Mouse (Mus musculus) limb, embryonic 13.5 days (tissue): ENCODE data around the gene Plpp4. TPM values are rescaled to one million over a fixed set of nuclear protein-coding genes. Genes with fewer than 3 reads are reported as not detected.

Source experiments
- ATAC-seq: fragments of 200-750 bp; cut with Nextera tagmentation; 2 replicates; pipeline ENCODE4 v1.8.0; 2017; ENCODE audit warnings: low read depth, moderate number of reproducible peaks, moderate TSS enrichment; ENCODE audit not compliant: low FRiP score
- H3K27ac ChIP-seq: fragments of 300-500 bp; sonication (generic); 2 replicates; pipeline ENCODE4 v1.5.1; 2015; ENCODE audit warnings: inconsistent platforms, mild to moderate bottlenecking, moderate library complexity
- H3K27me3 ChIP-seq: fragments of 300-500 bp; sonication (generic); 2 replicates; pipeline ENCODE4 v1.6.1; 2015; ENCODE audit warnings: mild to moderate bottlenecking, inconsistent platforms
- H3K36me3 ChIP-seq: fragments of 300-500 bp; sonication (generic); 2 replicates; pipeline ENCODE4 v1.6.1; 2015; ENCODE audit warnings: inconsistent platforms, mild to moderate bottlenecking, moderate library complexity
- H3K4me1 ChIP-seq: fragments of 300-500 bp; sonication (generic); 2 replicates; pipeline ENCODE4 v1.6.1; 2015; ENCODE audit warnings: inconsistent platforms
- H3K4me2 ChIP-seq: fragments of 300-500 bp; sonication (generic); replicated peaks from 2 replicates; pipeline ENCODE4 v1.6.1; 2015; ENCODE audit warnings: inconsistent platforms, mild to moderate bottlenecking, moderate library complexity
- H3K4me3 ChIP-seq: fragments of 300-500 bp; sonication (generic); 2 replicates; pipeline ENCODE4 v1.5.1; 2015; ENCODE audit warnings: moderate library complexity, mild to moderate bottlenecking, inconsistent platforms
- H3K9ac ChIP-seq: fragments of 300-500 bp; sonication (generic); 2 replicates; pipeline ENCODE4 v1.6.1; 2015; ENCODE audit warnings: mild to moderate bottlenecking, inconsistent platforms
- H3K9me3 ChIP-seq: fragments of 300-500 bp; sonication (generic); 2 replicates; pipeline ENCODE4 v1.6.1; 2016; ENCODE audit warnings: inconsistent platforms
- WGBS: fragments of 180-500 bp; shearing (Covaris S2); methylation state at CpG from one replicate; pipeline ENCODE4 v1.1.7; 2015; 5-methylcytosine and 5-hydroxymethylcytosine counted together
- polyA plus RNA-seq: library from polyadenylated mRNA; unstranded; fragments of >200 nt; fragmentation: Nextera tagmentation; extraction: Ambion mirVana; gene quantifications from 2 replicates; pipeline ENCODE4 v1.2.1, GENCODE M21; 2015

The Plpp4 gene
- polyA plus RNA-seq, 1 experiment from 2014 or later: 1.4 TPM

DNA sequence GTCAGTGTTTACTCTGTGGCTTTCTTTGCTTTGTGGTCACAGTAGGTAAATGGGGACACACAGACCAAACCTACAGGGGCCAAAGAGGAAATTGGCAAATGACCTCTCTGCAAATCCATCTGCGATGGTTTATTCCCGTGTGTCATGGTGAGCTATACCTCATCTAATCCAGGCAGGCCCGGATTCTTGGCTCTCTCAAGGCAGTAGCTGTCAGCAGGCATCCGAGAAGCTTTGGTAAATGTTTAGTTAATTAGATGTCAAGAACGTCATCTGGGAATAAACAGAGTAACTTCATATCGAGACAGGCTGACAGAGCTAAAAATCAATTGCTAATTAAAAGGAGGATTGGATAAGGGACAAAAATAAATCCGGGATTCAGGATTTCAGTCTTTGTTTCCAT, 149.2 kb downstream of the Plpp4 start:
- no peak overlapping the region for H3K4me3 ChIP-seq
- no peak overlapping the region for H3K27ac ChIP-seq
- no peaks in the 10 kb centered on the region for H3K36me3 ChIP-seq
- no peak overlapping the region for H3K4me2 ChIP-seq
- H3K9me3 ChIP-seq: no peaks in the 10 kb centered on the region
- peaks cover 4% of the 10 kb centered on the region; the same call in 1 of the 2 replicates for H3K4me1 ChIP-seq
- ATAC-seq: no peak
- H3K27me3 ChIP-seq: no peaks in the 10 kb centered on the region
- WGBS: 59% methylated on average over 7 of the region's 7 CpGs
- no peak overlapping the region for H3K9ac ChIP-seq

DNA sequence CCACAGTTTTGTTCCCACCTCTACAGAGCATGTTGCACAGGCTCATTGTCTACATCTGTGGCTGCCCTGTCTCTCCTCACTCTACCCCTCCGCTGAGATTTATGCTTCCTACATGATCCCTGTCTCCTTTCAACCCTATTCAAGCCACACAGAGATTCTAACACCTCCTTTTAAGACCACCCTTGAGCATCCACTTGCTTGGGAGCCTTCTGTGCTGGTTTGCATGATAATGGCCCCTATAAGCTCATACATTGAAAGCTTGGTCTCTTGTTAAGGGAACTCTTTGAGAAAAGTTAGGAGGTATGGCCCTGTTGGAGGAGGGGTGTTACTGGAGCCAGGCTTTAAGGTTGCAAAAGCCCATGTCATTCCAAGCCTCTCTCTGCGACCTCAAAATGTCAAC, 155.9 kb downstream of the Plpp4 start:
- no peaks in the 10 kb centered on the region for H3K27me3 ChIP-seq
- 63% methylated on average over 2 of the region's 2 CpGs for WGBS
- no peak for ATAC-seq

GRCm38 (mm10) chr7:129415179-129415578, 158.3 kb downstream of the Plpp4 start:
- Histone ChIP-seq H3K9ac (no peak overlapping the region), H3K27me3 (no peaks in the 10 kb centered on the region), H3K27ac (no peak overlapping the region), H3K36me3 (no peaks in the 10 kb centered on the region), H3K9me3 (no peaks in the 10 kb centered on the region), H3K4me3 (no peak overlapping the region), H3K4me2 (no peak overlapping the region), H3K4me1 (no peaks in the 10 kb centered on the region)
- no peak for ATAC-seq
- 65% methylated on average over 4 of the region's 4 CpGs for WGBS

More for the DNA sequence above, 155.9 kb downstream of the Plpp4 start:
- Histone ChIP-seq H3K27ac (no peak overlapping the region), H3K36me3 (no peaks in the 10 kb centered on the region), H3K9me3 (no peaks in the 10 kb centered on the region), H3K9ac (no peak overlapping the region), H3K4me1 (peaks cover 4% of the 10 kb centered on the region; the same call in 1 of the 2 replicates), H3K4me3 (no peak overlapping the region), H3K4me2 (no peak overlapping the region)

DNA sequence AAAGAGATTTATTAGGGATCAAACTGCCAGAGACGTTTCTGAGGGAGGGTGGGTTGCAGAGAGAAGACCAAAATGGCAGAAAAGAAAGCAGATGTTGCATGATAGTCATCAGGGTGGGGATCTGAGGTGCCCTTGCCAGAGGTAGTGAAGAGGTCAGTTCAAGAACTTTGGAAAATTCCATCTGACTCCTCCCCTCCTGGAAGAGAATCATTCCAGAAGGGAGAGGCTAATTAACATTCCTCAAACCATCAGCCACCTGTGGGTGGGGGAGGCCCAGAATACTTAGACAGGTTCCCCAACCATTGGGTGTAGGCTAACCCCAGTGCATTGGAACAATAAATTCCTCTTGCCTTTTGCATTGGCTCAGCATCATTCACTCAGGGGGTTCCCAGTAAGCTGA, 164.3 kb downstream of the Plpp4 start:
- Histone ChIP-seq H3K27ac (no peak overlapping the region), H3K9me3 (no peaks in the 10 kb centered on the region), H3K4me3 (no peak overlapping the region), H3K4me2 (no peak overlapping the region), H3K36me3 (no peaks in the 10 kb centered on the region), H3K27me3 (no peaks in the 10 kb centered on the region), H3K9ac (no peak overlapping the region), H3K4me1 (no peaks in the 10 kb centered on the region)
- whole genome bisulfite sequencing: 27% methylated on average over 1 of the region's 1 CpGs
- no peak for ATAC-seq

DNA sequence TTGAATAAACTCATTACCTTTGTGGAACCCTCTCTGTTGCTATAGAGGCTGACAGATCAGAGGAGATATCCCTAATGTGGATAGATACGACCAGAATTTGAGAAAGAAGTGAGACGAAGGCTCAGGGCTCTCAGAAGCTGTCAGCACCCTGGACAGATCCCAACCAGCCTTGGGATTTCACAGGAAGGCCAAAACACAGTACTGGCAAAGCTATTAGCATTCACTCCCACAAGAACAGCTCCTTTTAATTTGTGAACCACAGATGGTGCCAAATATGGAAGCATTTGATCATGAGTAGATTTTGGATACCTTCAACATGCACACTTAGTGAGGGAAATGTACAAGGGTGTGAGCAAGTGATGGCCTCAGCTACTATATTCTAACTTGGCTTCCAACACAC, 168.7 kb downstream of the Plpp4 start:
- Histone ChIP-seq H3K4me3 (no peak overlapping the region), H3K4me2 (no peak overlapping the region), H3K9ac (no peak overlapping the region), H3K4me1 (no peaks in the 10 kb centered on the region), H3K27me3 (no peaks in the 10 kb centered on the region), H3K27ac (no peak overlapping the region), H3K36me3 (no peaks in the 10 kb centered on the region), H3K9me3 (no peaks in the 10 kb centered on the region)
- 14% methylated on average over 2 of the region's 2 CpGs for WGBS
- ATAC-seq: no peak

DNA sequence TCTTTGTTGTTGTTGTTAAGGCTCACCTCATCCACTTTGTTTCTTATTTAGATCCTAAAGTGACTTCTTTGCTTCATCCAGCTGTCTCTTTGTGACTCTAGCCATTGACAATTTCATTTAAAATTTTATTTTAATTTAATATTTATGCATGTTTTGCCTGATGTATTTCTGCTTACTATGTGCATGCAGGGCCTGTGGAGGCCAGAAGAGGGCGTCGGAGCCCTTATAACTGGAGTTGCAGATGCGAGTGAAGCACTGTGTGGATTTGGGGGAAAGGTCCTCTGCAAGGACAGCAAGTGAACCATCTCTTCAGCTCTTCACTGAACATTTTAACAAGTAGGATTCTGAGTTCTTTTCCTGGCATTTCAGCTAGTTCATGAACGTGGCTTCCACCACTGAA, 172.0 kb downstream of the Plpp4 start:
- WGBS: 51% methylated on average over 4 of the region's 4 CpGs
- Histone ChIP-seq H3K27me3 (no peaks in the 10 kb centered on the region), H3K27ac (no peak overlapping the region), H3K4me2 (no peak overlapping the region), H3K9ac (no peak overlapping the region), H3K9me3 (no peaks in the 10 kb centered on the region), H3K4me1 (no peaks in the 10 kb centered on the region), H3K4me3 (no peak overlapping the region), H3K36me3 (no peaks in the 10 kb centered on the region)
- no peak for ATAC-seq

- H3K4me3 ChIP-seq: no peak overlapping the region
- H3K36me3 ChIP-seq: no peaks in the 10 kb centered on the region
- no peaks in the 10 kb centered on the region for H3K9me3 ChIP-seq
- H3K27ac ChIP-seq: no peak overlapping the region
- no peaks in the 10 kb centered on the region for H3K4me1 ChIP-seq
- no peak for ATAC-seq
- H3K9ac ChIP-seq: no peak overlapping the region
- WGBS: 72% methylated on average over 3 of the region's 3 CpGs
- no peaks in the 10 kb centered on the region for H3K27me3 ChIP-seq
- no peak overlapping the region for H3K4me2 ChIP-seq
Measured at GRCm38 (mm10) chr7:129429903-129430302, 173.1 kb downstream of the Plpp4 start.
